Mouse (Mus musculus) C2C12 (cell line): ENCODE data around the gene Ccdc114. TPM values are rescaled to one million over a fixed set of nuclear protein-coding genes. Genes with fewer than 3 reads are reported as not detected.
"Not testable (repeated sequence)": the region's sequence is repeated elsewhere in the genome, so short reads cannot be mapped to it uniquely, and the experiment has no call there.

ENCODE experiments used
- H3K27me3 ChIP-seq: one replicate; pipeline ENCODE4 v1.6.1; 2011; ENCODE audit not compliant: control insufficient read depth, insufficient read depth, insufficient read length
- H3K36me3 ChIP-seq: one replicate; pipeline ENCODE4 v1.6.1; 2011; ENCODE audit not compliant: control insufficient read depth, insufficient read depth
- H3K4me3 ChIP-seq: one replicate; pipeline ENCODE4 v1.5.1; 2011; ENCODE audit warnings: mild to moderate bottlenecking, control low read depth; ENCODE audit not compliant: poor library complexity, insufficient read depth, severe bottlenecking
- H3K79me2 ChIP-seq: one replicate; pipeline ENCODE4 v1.6.1; 2011; ENCODE audit not compliant: control insufficient read depth, insufficient read depth
- H3K79me3 ChIP-seq: one replicate; pipeline ENCODE4 v1.6.1; 2011; ENCODE audit warnings: low read depth, control low read depth
- H3ac ChIP-seq: one replicate; pipeline ENCODE3; 2011; ENCODE audit warnings: low read depth; ENCODE audit not compliant: control insufficient read depth, insufficient read length
- CEBPB ChIP-seq: IDR thresholded peaks from one replicate; pipeline ENCODE4 v1.6.1; 2011; ENCODE audit warnings: low read depth, mild to moderate bottlenecking, control low read depth, moderate library complexity
- CTCF ChIP-seq: IDR thresholded peaks from one replicate; pipeline ENCODE4 v1.5.1; 2011; ENCODE audit not compliant: control insufficient read depth, insufficient read depth, insufficient read length
- FOSL1 ChIP-seq: IDR thresholded peaks from one replicate; pipeline ENCODE4 v1.8.0; 2011; ENCODE audit warnings: mild to moderate bottlenecking, low read length; ENCODE audit not compliant: poor library complexity, insufficient read depth, severe bottlenecking
- MAX ChIP-seq: IDR thresholded peaks from one replicate; pipeline ENCODE4 v1.6.1; 2011; ENCODE audit warnings: mild to moderate bottlenecking, control low read depth
- MYOD1 ChIP-seq: IDR thresholded peaks from one replicate; pipeline ENCODE4 v1.6.1; 2011; ENCODE audit warnings: low read depth; ENCODE audit not compliant: control insufficient read depth, insufficient read length
- MYOG ChIP-seq: IDR thresholded peaks from one replicate; pipeline ENCODE4 v1.6.1; 2011; ENCODE audit not compliant: control insufficient read depth, insufficient read length; ENCODE audit errors: extremely low read depth
- USF1 ChIP-seq: IDR thresholded peaks from one replicate; pipeline ENCODE4 v1.6.1; 2011; ENCODE audit warnings: low read depth, mild to moderate bottlenecking, control low read depth, moderate library complexity
- long read RNA-seq, 2 experiments: library from polyadenylated mRNA; unstranded; transcript quantifications; one replicate each; pipeline ENCODE4 v2.0.0; 2019 to 2020
- polyA plus RNA-seq: library from polyadenylated mRNA; unstranded; fragments of >200 nt; fragmentation: generic; extraction: Trizol; gene quantifications from one replicate; pipeline ENCODE4 v1.2.1, GENCODE M21; 2012; ENCODE audit warnings: missing spikeins

The Ccdc114 gene
- polyA plus RNA-seq = 2.6 TPM
- long read RNA-seq, experiment 1, partial matches to known transcripts = 0 of 3 reads
- long read RNA-seq, experiment 1, other reads (novel, unspliced or antisense) = 3 of 3 reads
- long read RNA-seq, experiment 2, partial matches to known transcripts = 2 of 15 reads
- long read RNA-seq, experiment 2, other reads (novel, unspliced or antisense) = 13 of 15 reads

DNA sequence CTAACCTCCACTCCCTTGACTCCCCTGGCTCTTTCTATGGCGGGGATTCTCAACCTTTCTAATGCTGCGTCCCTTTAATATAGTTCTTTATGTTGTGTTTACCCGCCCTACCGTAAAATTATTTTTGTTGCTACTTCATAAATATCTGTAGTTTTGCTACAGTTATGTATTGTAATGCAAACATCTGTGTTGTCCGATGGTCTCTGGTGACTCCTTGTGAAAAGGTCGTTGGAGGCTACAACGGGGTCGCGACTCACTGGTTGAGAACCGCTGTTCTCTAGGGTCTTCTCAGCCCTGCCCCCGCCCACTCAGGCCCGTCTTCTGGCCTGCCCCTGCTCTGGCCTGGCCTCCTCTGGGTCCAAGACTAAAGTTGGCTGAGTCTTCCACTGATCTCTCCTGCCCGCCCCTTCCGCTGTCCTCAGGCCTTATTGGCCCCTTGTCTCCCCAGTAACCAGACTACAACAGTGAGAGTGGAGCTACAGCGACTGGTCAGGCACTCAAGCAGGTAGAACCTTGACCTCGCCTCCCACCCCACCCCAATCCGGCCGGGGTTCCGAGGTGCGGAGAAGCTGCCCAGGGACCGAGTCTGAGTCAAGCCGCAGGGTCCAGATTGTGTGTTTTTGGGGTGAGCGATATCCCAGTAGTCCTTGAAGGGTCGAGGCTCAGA lies at the start of gene Ccdc114:
TSS of gene Ccdc114 (plus strand) at position 311 of the 667 bp plus-strand sequence.
- TF ChIP-seq MYOD1 = no peak
- no peak for TF ChIP-seq CTCF
- no peak for TF ChIP-seq MYOG
- TF ChIP-seq CEBPB = no peak
- TF ChIP-seq MAX = no peak
- TF ChIP-seq USF1 = no peak
- no peak for TF ChIP-seq FOSL1
- H3K27me3 ChIP-seq = no peaks in the 10 kb centered on the region
- H3K36me3 ChIP-seq = peaks cover 28% of the 10 kb centered on the region

DNA sequence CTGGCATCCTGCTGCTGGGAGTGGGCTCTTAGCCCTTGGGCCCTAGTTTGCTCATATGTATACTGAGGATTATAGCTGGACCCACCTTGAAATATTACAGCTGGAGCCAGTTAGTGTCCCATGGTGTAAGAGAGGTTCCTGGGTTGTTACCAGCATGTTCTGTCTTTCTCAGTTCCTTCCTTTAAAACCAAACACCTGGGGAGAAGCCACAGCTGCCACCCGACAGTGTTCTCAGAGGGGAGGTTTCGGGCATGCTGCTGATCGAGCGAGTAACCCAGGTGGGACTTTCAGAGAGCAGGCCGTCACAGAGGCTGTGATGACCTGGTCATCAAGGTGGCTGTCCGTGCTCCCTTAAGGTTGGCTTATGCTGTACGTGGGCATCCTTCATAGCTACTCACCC lies 47.0 kb upstream of the Ccdc114 start:
- Histone ChIP-seq H3K4me3 (no peak overlapping the region), H3K79me2 (peaks cover 40% of the 10 kb centered on the region), H3K36me3 (peaks cover 55% of the 10 kb centered on the region), H3K79me3 (peaks cover 20% of the 10 kb centered on the region), H3K27me3 (no peaks in the 10 kb centered on the region), H3ac (no peak overlapping the region)
- TF ChIP-seq CTCF (no peak), CEBPB (no peak), FOSL1 (no peak), MYOD1 (no peak), MAX (no peak), MYOG (no peak), USF1 (no peak)

More for the DNA sequence above, at the start of gene Ccdc114:
- Histone ChIP-seq H3K79me3 (peaks cover 16% of the 10 kb centered on the region), H3ac (no peak within 1 kb of the TSS), H3K79me2 (peaks cover 33% of the 10 kb centered on the region), H3K4me3 (no peak within 1 kb of the TSS)

DNA sequence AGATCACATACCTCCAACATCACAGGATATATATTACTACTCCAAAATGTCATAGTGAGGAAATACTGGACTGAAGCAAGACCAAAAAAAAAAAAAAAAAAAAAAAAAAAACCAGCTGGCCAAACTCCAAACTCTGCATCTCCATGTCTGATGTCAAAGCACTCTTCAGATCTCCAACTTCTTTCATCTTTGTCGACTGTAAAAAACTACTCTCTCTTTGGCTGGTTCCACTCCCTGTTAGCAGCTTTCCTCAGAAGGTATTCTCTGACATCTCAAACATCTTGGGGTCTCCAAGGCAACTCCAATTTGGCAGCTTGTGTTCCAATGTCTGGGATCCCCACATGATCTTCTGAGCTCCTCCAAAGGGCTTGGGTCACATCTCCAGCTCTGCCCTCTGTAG lies 45.6 kb upstream of the Ccdc114 start, which contains the start of gene Grin2d:
TSS of gene Grin2d (minus strand) at position 101 of the 400 bp plus-strand sequence.
- H3K27me3 ChIP-seq, H3K4me3 ChIP-seq, H3ac ChIP-seq: not testable (repeated sequence)
- H3K79me2 ChIP-seq = peaks cover 34% of the 10 kb centered on the region
- peaks cover 18% of the 10 kb centered on the region for H3K79me3 ChIP-seq
- H3K36me3 ChIP-seq = peaks cover 64% of the 10 kb centered on the region

DNA sequence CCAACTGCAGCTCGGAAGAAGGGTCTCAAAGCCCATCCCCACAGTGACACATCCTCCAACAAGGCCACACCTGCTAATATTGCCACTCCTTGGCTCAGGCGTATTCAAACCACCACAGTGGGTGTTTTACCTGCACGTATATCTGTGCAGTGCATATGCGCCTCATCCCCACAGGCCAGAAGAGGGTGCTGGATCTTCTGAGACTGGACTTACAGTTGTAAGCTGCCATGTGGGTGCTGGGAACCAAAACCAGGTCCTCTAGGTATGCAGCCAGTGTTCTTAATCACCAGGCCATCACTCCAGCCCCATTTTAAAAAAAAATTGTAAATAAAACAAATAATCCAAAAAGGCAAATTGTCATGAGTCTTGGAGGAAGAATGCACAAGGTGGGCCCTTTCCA lies 43.3 kb upstream of the Ccdc114 start:
- Histone ChIP-seq H3K79me2 (peaks cover 11% of the 10 kb centered on the region), H3ac (no peak overlapping the region), H3K79me3 (peaks cover 1% of the 10 kb centered on the region), H3K4me3 (no peak overlapping the region), H3K36me3 (peaks cover 50% of the 10 kb centered on the region), H3K27me3 (no peaks in the 10 kb centered on the region)
- TF ChIP-seq MYOD1 (no peak), CTCF (no peak), FOSL1 (no peak), CEBPB (no peak), USF1 (no peak), MYOG (no peak), MAX (no peak)

DNA sequence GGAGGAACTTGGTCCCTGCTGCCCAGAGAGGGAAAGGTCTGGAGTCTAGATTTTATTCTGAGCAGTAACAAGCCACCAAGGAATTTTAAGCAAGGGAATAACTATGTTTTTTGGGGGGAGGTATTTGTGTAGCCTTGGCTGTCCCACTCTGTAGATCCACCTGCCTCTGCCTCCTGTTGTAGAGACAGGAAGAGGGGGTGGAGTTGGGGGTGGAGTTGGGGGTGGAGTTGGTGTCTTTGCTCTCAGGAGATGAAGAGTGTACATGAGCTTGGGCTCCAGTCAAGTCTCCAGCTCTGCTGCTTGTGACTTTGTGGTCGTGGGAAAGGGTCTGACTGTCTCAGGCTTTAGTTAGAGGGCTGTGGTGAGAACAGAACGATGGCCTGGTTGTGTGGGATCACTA lies 42.9 kb upstream of the Ccdc114 start:
- Histone ChIP-seq H3K36me3 (peaks cover 45% of the 10 kb centered on the region), H3K27me3 (no peaks in the 10 kb centered on the region), H3K79me3 (peaks cover 1% of the 10 kb centered on the region), H3ac (no peak overlapping the region), H3K79me2 (peaks cover 7% of the 10 kb centered on the region), H3K4me3 (no peak overlapping the region)
- TF ChIP-seq CEBPB (no peak), MYOG (no peak), CTCF (no peak), MYOD1 (no peak), USF1 (no peak), FOSL1 (no peak), MAX (no peak)

DNA sequence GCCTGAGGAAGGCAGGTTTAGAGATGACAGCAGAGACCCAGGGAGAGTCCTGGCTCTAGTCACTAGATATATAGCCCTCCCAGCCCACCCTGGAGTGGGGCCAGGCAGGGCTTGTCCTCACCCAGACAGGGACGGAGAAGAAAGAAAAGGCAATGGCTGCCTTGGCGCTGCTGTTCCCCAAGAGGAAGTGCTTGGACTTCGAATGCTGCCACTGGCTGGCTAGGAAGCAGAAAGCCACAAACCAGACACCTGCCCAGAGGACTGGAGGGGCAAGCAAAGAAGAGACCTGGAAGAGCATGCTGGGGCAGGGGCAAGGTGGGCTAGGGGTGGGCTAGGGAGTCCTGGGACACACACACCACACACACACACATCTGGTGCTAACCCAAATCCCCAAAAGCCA lies 36.6 kb upstream of the Ccdc114 start:
- H3K4me3 ChIP-seq = no peak overlapping the region
- no peak overlapping the region for H3ac ChIP-seq
- no peaks in the 10 kb centered on the region for H3K79me2 ChIP-seq
- TF ChIP-seq CEBPB (no peak), USF1 (no peak), MYOG (no peak), MAX (no peak), CTCF (no peak), MYOD1 (no peak), FOSL1 (no peak)
- H3K36me3 ChIP-seq = peaks cover 7% of the 10 kb centered on the region
- no peaks in the 10 kb centered on the region for H3K79me3 ChIP-seq
- no peaks in the 10 kb centered on the region for H3K27me3 ChIP-seq
